Mouse (Mus musculus): ENCODE results near the gene Has3.

DNA sequence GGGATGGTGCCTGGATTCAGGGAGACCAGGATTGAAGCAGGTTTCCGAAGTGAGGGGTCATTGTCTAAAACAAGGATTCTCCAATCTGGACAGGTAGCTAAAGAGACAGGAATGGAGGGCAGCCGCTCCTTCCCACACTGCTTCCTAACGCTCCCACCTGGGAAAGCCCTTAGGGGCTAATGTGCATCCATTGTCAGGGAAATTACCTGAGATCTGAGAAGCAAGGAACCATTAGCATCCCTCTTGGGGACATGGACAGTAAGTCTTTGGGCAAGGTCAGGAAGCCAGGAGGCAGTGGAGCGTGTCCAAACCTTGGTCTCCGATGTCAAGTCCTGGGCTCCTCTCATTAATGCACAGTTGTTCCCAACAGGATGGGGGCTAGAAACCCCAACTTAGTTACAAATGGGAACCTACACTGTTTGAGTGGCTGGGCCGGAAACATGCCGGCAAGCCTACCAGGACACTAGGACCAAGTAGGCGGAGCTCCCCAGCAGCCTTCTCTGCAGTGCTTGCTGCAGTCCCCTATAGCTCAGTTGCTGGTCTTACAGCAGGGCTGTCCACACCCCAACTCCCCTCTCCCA lies 2.5 kb downstream of the Has3 start:
- TF ChIP-seq CTCF (IDR thresholded peaks at IDR 0.05; ENCODE audit: control insufficient read depth, insufficient read depth, insufficient read length) (no peak), USF1 (IDR thresholded peaks at IDR 0.05; ENCODE audit: low read depth) (no peak)

All from C2C12 (cell line).